Mouse (Mus musculus): ENCODE results near the gene Gab1.

The Gab1 gene

DNA sequence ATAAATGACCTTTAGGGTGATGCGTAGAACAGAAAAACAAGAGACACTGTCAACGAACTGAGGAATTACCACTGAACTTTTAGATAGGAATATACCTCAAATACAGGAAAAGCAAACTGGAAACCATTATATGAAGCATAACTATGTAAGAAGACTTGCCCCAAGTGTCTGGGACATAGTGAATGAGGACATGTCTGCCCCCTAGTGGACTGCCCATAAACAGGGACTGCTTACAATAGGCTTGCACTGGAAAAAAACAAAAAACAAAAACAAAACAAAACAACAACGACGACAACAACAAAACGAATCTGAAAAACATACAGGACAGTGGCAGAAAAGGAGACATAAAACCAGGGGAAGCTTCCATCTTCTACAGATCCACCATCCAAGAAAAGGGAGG, 66.9 kb downstream of the Gab1 start:
- no peak for DNase-seq (ENCODE audit: extremely low spot score, low spot score)

DNA sequence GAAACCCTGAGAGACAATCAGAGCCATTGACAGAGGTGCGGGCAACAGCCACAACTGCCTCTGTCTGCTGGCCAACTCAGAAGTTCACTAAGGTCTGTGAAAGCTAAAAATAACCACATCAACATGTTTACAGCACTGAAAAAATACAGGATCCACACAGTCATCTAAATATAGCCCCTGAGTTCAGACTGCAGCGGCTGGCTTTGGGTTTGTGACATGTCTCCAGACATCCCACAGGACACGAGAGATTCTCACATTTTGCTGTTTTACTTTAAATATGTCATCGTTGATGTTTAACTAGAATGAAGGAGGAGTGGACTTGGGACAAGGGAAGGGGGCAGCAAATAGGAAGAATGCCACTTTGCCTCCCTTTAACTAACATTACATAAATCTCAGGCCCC, 68.7 kb downstream of the Gab1 start:
- no peak for DNase-seq (ENCODE audit: extremely low spot score, low spot score)

DNA sequence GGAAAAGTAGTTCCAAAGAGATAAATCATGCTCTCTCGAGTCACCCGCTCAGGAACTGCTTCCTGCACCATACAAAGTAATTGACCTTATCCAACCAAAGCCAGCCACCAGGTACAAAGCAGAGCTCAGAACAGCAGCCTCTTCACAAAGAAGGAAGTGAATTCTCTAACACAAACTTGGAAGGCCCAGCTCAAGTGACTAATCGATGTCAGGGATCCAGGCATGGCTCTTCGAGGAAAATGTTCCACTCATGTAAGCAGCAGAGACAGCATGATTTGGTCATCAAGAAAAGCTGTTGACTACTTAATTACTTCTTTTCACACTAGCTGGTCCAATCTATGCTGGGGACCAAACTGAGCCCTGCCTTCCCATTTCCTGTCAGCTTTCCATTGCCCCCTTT, 69.4 kb downstream of the Gab1 start:
- DNase-seq (ENCODE audit: extremely low spot score, low spot score) = no peak

- no peak for DNase-seq (ENCODE audit: extremely low spot score, low spot score)
These were observed 69.9 kb downstream of the Gab1 start for GRCm38 (mm10) chr8:80810442-80810841.

- DNase-seq (ENCODE audit: extremely low spot score, low spot score) = peak; percentile 30
These were observed 72.4 kb downstream of the Gab1 start for GRCm38 (mm10) chr8:80807807-80808505.

DNA sequence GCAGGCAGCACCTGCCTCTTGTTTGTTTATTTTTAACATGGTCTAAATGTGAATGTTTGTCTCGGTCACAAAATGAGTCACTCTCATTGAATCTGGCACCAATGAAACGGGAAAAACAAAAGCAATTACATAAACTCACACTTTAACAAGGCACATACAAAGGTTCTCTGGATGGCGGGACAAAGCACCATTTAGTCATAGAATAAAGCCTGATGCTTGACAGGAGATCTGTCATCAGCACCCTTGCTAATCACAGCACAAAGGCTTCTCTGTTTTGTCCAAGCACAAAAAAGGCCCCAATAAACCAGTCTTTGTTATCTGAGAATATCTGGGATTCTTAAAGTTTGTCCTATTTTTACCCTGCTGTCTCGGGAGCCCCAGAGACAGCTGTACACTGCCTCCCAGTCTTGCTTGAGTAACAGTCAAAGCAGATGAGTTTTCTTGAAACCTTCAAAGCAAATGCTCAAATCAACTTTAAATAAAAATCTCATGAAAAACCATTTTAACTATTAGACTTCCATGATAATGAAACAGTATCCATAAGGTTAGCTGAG, 76.2 kb downstream of the Gab1 start:
- no peak for DNase-seq (ENCODE audit: extremely low spot score, low spot score)

DNA sequence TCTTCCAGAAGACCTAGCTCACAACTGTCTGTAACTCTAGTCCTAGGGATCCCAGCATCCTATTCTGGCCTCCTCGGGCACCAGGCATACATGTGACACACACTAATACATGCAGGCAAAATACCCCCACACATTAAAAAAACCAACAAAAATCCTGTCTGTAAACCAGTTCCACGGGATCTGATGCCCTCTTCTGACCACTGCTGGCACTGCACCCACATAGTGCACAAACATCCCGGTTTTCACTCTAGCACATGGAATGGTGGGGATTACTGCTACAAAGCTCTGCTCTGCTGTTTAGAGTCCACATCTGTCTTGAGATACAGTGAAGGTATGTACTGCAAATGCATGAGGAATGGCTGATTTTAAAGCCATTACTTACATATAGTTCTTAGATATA, 81.5 kb downstream of the Gab1 start:
- no peak for DNase-seq (ENCODE audit: extremely low spot score, low spot score)

- no peak for DNase-seq (ENCODE audit: extremely low spot score, low spot score)
These were observed 82.0 kb downstream of the Gab1 start for GRCm38 (mm10) chr8:80798198-80798777.

DNA sequence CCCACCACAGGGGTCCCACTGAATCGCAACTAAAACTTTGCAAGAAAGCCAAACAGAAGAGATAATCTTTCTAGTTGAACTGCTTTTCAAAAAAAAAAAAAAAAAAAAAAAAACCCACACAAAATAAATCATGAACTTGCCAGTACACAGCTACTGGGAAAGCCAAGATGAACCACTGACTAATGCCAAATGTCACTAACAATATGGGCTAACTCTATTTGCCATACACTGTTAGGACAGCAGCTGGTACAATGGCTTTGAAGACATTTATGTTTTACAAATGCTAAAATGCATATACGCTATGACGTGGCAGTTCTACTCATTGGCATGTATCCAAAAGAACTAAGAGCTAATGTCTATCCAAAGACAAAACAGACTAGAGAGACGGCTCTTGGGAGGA, 84.2 kb downstream of the Gab1 start:
- no peak for DNase-seq (ENCODE audit: extremely low spot score, low spot score)

- no peak for DNase-seq (ENCODE audit: extremely low spot score, low spot score)
These were observed 85.5 kb downstream of the Gab1 start for GRCm38 (mm10) chr8:80794585-80795509.

DNA sequence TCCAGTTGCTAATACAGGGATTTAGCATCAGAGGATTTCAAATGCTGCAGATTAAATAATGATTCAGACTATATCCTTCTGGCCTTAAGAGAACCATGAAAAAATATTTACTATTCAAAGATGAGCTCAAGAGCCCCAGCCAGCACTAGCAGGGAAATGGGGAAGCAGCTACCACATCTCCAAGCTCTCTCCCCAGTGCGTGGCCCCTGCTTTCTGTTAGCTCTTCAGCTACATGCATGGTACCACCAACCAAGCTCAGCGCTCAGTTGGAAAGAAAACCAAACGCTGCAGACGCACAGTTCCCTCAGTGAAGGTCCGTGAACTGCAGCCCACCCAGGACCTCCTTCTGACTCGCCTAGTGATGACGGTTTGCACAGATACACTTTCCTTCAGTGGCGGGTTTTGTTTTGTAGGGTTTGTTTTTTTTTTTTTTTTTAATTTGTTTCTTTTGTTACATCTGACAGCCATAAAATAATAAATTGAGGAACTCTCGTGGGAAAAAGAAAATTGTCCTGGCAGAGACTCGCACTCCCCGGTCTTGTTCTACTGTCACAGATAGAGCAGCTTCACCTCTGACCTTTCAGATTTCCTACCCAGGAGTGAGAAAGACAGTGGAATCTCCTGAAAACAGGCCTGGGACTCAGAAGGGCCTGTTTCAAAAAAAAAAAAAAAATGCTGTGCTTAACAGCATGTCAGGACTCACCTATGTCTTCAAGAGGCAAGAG, 86.4 kb downstream of the Gab1 start:
- no peak for DNase-seq (ENCODE audit: extremely low spot score, low spot score)

DNA sequence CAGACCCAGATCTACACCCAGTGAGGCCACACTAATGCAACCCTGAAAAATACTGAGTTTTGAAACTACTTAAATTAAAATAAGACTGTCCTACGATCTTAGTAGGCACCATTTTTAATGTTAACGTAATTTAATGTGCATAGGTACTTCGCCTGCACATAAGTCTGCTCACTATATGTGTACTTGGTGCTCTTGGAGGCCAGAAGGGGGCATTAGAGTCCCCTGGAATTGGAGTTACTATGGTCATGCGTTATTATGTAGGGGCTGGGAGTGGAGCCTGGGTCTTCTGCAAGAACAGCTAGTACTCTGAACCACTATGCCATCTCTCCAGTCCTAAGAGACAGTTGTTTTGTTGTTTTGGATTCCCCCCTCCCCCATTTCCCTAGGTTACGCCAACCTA, 88.1 kb downstream of the Gab1 start:
- no peak for DNase-seq (ENCODE audit: extremely low spot score, low spot score)

DNA sequence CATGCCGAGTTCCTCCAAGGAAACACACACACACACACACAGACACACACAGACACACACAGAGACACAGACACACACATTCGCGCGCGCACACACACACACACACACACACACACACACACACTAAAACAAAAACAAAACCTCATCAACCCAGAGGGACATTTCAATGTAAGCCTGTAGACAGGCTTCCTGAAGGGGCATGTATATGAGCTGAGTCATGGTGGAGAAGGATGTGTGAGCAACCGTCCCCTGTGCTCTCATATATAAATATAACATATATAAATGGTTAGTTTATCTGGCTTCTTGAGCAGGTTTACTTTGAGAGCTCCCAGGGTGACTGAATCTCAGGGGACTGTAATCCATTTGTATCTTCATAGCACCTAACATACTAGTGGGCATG, 91.0 kb downstream of the Gab1 start:
- DNase-seq (ENCODE audit: extremely low spot score, low spot score) = no peak

- no peak for DNase-seq (ENCODE audit: extremely low spot score, low spot score)
These were observed 95.8 kb downstream of the Gab1 start for GRCm38 (mm10) chr8:80784559-80784958.

DNA sequence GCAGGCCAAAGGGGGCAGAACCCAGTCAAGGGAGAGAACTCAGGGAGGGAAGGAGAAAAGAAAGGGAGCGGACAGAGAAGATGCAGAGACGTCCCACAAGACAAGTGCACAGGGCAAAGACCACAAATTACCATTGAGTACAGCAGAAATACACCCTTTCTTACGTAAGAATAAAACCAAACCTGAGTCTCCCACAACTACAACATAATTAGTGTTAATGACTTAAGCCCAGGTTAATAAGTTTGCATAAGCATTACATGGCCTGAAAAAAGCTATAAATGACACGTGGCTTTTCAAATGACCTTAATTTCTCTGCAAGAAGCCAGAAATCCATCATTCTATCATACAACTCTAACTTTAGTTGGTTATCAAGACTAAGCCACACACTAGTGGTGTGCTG, 97.0 kb downstream of the Gab1 start:
- DNase-seq (ENCODE audit: extremely low spot score, low spot score) = no peak

DNA sequence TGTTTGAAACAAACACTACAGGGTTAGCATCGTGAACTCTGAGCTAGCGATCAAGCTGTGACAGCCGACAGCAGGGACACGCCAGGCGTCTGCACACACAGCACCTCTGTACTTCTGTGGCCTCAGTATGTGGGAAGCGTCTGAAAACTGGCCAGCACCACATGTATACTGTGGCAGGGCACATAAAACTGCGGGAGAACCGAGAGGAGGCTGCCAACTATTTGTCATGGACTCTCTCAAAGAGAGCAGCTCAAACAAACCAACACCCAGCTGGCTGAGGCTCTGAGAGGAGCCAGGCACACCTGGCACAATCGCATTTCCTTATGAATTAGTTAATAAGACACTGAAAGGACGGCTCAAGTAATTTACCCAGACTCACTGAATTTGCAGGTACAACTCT, 99.0 kb downstream of the Gab1 start:
- no peak for DNase-seq (ENCODE audit: extremely low spot score, low spot score)

DNA sequence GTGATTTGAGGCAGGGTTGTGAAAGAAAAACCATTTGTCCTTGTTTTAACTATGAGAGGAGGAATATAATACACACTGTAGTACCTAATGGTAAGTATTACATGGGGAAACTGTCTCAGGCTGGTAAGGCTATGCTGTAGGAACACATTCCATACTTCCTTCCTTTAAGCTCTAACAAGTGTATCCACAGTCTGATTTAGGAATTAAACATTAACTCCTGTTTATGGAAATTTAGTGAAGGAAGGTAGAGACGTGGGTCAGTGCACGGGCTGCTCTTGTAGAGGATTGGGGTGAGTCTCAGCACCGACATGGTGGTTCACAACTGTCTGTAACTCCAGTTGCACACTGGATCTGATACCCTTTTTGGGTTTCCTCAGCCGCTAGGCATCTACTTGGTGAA, 100.0 kb downstream of the Gab1 start:
- no peak for DNase-seq (ENCODE audit: extremely low spot score, low spot score)

DNA sequence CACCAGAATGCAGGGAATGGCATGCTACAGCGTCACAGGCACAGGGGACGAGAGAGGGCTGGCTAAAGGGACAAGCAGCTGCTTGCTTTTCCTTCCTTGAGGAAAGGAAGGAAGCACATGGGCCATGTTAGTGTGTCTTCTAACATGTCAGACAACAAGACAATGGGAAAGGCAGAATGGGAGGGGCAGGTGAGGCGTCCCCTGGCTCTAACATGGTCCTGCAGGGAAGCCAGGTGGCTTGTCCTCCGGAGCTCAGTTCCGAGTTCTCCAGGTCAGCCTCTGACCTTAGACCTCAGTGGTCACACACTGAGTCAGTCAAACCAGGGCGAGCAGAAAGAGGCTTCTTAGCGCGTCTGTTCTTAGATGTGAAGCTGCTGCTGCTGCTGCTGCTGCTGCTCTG, 103.9 kb downstream of the Gab1 start:
- DNase-seq (ENCODE audit: extremely low spot score, low spot score) = no peak

DNA sequence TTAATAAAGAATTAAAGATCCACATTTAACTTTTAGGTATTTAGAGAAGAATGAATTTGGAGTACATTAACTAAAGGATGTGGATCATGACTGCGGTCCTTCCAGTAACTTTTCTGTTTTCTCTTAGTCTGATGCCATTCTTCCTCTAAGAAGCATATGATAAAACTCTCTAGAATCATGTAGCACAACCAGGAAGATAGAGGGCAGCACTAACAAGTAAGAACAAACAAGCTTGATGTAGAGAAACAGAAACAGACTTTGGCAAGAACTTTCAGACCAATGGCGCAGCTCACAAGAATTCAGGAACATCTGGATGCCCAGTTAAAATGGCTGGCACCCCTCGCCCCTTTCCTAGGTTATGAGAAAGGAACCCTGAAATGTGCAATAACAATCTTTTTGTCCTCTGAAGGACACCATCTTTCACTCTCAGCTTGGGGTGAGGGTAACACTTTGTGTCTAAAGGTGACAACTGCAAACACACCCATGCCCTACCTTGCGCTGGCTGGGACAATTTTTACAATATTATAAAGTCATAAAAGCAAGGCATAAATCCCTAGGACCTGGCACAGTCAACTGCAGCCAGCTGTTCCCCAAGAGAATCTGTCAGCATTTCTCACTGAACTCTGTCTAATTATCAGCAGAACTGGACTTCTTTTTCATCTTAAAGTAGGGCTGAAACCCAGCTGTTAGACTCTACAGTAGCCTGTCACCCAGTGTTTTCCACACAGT, 107.4 kb downstream of the Gab1 start:
- DNase-seq (ENCODE audit: extremely low spot score, low spot score) = no peak

GRCm38 (mm10) chr8:80768451-80768850, 111.9 kb downstream of the Gab1 start:
- no peak for DNase-seq (ENCODE audit: extremely low spot score, low spot score)

All from neural tube, embryonic 10.5 days (tissue).